Mouse (Mus musculus) lung, embryonic 15.5 days (tissue): ENCODE results near the gene Hdac4. TPM values are rescaled to one million over a fixed set of nuclear protein-coding genes. Genes with fewer than 3 reads are reported as not detected.

Source experiments
- ATAC-seq: fragments of 200-750 bp; cut with Nextera tagmentation; 2 replicates; pipeline ENCODE4 v1.8.0; 2017; ENCODE audit warnings: moderate number of reproducible peaks, borderline replicate concordance; ENCODE audit not compliant: low FRiP score, low TSS enrichment; ENCODE audit errors: extremely low read depth
- H3K27ac ChIP-seq: fragments of 300-500 bp; sonication (generic); 2 replicates; pipeline ENCODE4 v1.5.1; 2015; ENCODE audit warnings: moderate library complexity, mild to moderate bottlenecking, inconsistent platforms
- H3K27me3 ChIP-seq: fragments of 300-500 bp; sonication (generic); 2 replicates; pipeline ENCODE4 v1.6.1; 2015; ENCODE audit warnings: inconsistent platforms
- H3K36me3 ChIP-seq: fragments of 300-500 bp; sonication (generic); 2 replicates; pipeline ENCODE4 v1.6.1; 2015; ENCODE audit warnings: inconsistent platforms
- H3K4me1 ChIP-seq: fragments of 300-500 bp; sonication (generic); 2 replicates; pipeline ENCODE4 v1.6.1; 2015; ENCODE audit warnings: inconsistent platforms
- H3K4me2 ChIP-seq: fragments of 300-500 bp; sonication (generic); 2 replicates; pipeline ENCODE4 v1.6.1; 2015; ENCODE audit warnings: inconsistent platforms, mild to moderate bottlenecking, moderate library complexity
- H3K4me3 ChIP-seq: fragments of 300-500 bp; sonication (generic); 2 replicates; pipeline ENCODE4 v1.5.1; 2015; ENCODE audit warnings: mild to moderate bottlenecking, inconsistent platforms
- H3K9ac ChIP-seq: fragments of 300-500 bp; sonication (generic); 2 replicates; pipeline ENCODE4 v1.6.1; 2015; ENCODE audit warnings: inconsistent platforms
- H3K9me3 ChIP-seq: fragments of 300-500 bp; sonication (generic); 2 replicates; pipeline ENCODE4 v1.6.1; 2016; ENCODE audit warnings: inconsistent platforms
- WGBS: fragments of 180-500 bp; shearing (Covaris S2); methylation state at CpG from one replicate; pipeline ENCODE4 v1.1.7; 2015; 5-methylcytosine and 5-hydroxymethylcytosine counted together
- polyA plus RNA-seq: library from polyadenylated mRNA; unstranded; fragments of >200 nt; fragmentation: Nextera tagmentation; extraction: Ambion mirVana; gene quantifications from 2 replicates; pipeline ENCODE4 v1.2.1, GENCODE M21; 2015

Hdac4 gene
- polyA plus RNA-seq, 1 experiment from 2014 or later: 19.1 TPM

DNA sequence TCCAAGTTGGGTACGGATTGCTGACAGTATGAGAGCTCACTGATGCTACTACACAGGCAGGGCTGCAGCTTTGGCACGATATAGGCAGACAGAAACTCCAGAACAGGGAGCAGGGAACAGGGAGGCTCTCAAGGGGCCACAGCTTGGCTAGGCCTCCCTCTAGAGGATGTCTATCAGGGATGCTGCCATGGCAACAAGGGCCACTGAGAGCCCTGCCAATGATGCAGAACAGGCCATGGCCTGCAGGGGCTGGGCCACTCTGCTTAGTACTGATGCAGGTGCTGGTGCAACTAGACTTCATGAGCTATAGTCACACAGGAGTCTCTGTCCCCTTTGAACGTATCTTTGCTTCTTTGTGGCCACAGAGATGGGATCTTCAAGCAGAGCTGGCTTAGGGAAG is 217.1 kb downstream of the Hdac4 start:
- WGBS: 76% methylated on average over 3 of the region's 3 CpGs

DNA sequence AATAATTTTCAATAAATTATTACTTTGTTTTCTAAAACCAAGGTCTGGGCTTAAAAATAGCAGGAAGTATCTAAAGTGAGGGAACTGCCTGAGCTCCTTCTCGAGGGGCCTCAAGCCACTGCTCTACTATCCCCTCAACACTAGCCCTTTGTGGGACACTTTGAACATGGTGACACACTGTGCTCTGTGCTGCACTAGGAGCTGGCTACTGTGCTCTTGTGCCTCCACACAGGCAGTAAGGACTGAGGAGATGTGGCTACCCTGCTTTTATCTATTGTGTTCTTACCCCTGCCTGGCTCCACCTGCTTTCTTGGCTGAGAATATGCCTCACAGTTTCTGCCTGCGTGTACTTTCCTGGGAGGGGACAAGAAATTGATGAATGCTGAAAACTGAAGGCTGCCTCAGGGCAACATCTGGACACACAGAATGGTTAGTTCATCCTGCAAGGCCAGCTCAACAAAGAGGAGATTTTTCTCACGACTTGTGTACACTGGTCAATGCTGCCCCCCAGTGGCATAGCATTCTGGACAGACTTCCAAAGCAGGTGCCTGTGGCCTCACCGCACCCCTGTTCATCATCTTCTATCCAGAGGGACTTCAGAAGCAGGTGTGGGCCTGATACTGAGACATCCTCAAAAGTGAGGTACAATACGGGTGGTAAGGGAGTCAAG is 226.7 kb downstream of the Hdac4 start:
- 60% methylated on average over 5 of the region's 5 CpGs for WGBS
- ATAC-seq: no peak
- H3K36me3 ChIP-seq: peaks cover 31% of the 10 kb centered on the region
- H3K27ac ChIP-seq: no peak overlapping the region
- H3K4me1 ChIP-seq: no peaks in the 10 kb centered on the region
- H3K27me3 ChIP-seq: no peaks in the 10 kb centered on the region
- H3K4me3 ChIP-seq: no peak overlapping the region
- no peak overlapping the region for H3K4me2 ChIP-seq
- no peaks in the 10 kb centered on the region for H3K9me3 ChIP-seq
- H3K9ac ChIP-seq: no peak overlapping the region

More for the DNA sequence above, 217.1 kb downstream of the Hdac4 start:
- H3K9me3 ChIP-seq: no peaks in the 10 kb centered on the region
- no peak overlapping the region for H3K27ac ChIP-seq
- H3K4me2 ChIP-seq: no peak overlapping the region
- H3K9ac ChIP-seq: no peak overlapping the region
- ATAC-seq: no peak
- peaks cover 9% of the 10 kb centered on the region; the same call in 1 of the 2 replicates for H3K36me3 ChIP-seq
- H3K4me1 ChIP-seq: no peaks in the 10 kb centered on the region
- no peaks in the 10 kb centered on the region for H3K27me3 ChIP-seq
- no peak overlapping the region for H3K4me3 ChIP-seq

DNA sequence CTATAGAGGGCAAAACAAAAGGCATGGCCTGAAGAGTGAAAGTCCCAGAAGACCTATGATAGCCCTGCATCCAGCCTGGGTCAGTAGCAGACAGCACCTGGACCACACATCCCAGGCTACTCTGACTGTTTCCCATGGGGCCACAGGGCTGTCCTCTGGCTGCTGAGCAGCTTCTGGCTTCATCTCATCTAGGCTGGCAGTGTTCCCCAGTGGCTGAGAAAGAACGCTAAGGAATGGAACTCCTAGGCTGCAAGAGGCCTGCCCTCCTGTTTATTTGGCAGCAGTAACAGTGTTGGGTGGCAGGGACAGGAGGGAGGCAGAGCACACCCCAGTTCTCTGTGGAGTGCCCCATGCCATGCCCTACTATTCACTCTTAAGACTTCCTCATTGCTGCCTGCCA is 228.5 kb downstream of the Hdac4 start:
- Histone ChIP-seq H3K9me3 (no peaks in the 10 kb centered on the region), H3K9ac (no peak overlapping the region), H3K4me2 (no peak overlapping the region), H3K27ac (no peak overlapping the region), H3K27me3 (no peaks in the 10 kb centered on the region), H3K4me3 (no peak overlapping the region), H3K4me1 (no peaks in the 10 kb centered on the region), H3K36me3 (peaks cover 22% of the 10 kb centered on the region)
- WGBS: 61% methylated on average over 1 of the region's 1 CpGs
- no peak for ATAC-seq

DNA sequence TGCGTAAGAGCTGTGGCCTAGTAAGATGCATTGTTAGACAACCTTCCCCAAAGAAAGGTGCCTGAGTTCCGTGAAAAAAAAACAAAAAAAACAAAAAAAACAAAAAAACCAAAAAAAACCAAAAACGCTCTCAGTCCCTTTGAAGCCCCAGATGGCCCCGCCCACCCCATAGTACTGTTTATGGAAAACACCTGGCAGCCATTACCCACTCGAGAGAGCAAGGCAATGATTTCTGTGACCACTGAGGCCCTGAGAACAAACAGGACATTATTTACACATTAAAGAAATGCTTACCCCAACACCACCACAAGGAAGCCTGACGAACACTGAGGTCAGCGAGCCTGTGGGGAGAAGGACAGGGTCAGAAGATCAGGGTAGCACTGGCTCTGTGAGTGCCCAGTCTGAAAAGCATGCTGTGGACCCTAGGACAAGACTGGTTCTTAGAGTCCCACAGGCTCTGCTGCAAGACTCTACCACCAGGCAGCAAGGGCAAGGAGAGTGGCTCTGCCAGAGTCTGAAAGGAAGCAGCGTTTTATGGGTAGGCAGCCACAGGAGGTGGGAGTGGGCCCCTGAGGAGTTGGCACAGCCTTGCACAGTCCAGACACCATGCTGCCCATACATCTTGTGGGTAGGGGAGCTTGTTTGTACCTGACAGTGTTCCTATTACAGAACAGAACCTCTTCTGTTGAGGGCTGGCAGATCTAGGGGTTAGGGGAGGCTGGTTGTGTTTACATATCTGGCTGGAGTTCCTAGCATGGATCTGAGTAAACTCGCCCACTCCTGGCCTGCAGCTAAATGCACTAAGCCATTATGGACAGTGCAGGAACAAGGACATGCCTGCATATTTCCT is 230.8 kb downstream of the Hdac4 start:
- H3K9ac ChIP-seq: no peak overlapping the region
- no peaks in the 10 kb centered on the region for H3K27me3 ChIP-seq
- WGBS: 70% methylated on average over 9 of the region's 9 CpGs
- H3K9me3 ChIP-seq: no peaks in the 10 kb centered on the region
- H3K36me3 ChIP-seq: peaks cover 20% of the 10 kb centered on the region
- no peaks in the 10 kb centered on the region for H3K4me1 ChIP-seq
- no peak overlapping the region for H3K4me2 ChIP-seq
- ATAC-seq: no peak
- no peak overlapping the region for H3K4me3 ChIP-seq
- no peak overlapping the region for H3K27ac ChIP-seq

DNA sequence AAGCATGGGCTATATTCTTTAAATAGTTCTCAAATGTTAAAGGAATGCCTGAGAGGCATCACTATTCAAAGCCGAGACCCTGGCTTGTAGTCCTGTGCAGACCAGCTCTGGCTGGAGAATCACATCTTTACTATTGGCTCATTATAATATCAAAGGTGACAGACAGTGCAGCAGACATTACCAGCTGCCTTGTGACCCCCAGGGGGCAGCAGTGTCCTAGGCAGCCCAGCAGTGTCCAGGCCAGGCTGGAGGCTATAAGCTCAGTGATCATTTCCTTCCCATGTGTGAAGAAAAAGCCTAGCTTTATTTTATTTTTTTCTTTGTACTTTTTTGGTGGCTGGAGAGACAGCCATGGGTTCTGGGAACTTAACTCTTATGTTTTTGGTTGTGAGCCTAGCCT is 233.2 kb downstream of the Hdac4 start:
- Histone ChIP-seq H3K27me3 (no peaks in the 10 kb centered on the region), H3K4me3 (no peak overlapping the region), H3K4me1 (no peaks in the 10 kb centered on the region), H3K27ac (no peak overlapping the region), H3K9me3 (no peaks in the 10 kb centered on the region), H3K36me3 (peaks cover 17% of the 10 kb centered on the region), H3K4me2 (no peak overlapping the region), H3K9ac (no peak overlapping the region)
- peak; percentile 77; the same call in 1 of the 2 replicates for ATAC-seq
- 79% methylated on average over 1 of the region's 1 CpGs for WGBS

DNA sequence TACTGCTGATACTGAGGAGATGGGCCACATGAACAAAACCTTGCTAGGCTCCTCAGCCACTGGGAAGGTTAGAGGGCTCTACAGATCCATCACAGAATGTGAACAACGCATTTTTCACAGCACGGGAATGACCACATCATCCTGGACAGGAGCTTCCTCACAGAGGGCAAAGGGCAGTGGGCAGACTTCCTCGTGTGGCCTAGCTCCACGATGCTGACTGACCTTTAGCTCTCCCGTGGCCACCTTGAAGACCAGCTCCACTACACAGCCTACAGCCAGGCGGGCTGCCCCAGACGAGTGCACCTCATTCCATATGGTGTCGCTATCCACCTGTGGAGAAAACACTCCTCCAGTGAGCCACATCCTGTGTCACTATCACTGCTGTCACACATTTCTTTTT is 234.3 kb downstream of the Hdac4 start:
- Histone ChIP-seq H3K9me3 (no peaks in the 10 kb centered on the region), H3K27me3 (no peaks in the 10 kb centered on the region), H3K36me3 (peaks cover 8% of the 10 kb centered on the region; the same call in 1 of the 2 replicates), H3K9ac (no peak overlapping the region), H3K4me2 (no peak overlapping the region), H3K4me1 (no peaks in the 10 kb centered on the region), H3K27ac (no peak overlapping the region), H3K4me3 (no peak overlapping the region)
- no peak for ATAC-seq
- 71% methylated on average over 8 of the region's 8 CpGs for WGBS

DNA sequence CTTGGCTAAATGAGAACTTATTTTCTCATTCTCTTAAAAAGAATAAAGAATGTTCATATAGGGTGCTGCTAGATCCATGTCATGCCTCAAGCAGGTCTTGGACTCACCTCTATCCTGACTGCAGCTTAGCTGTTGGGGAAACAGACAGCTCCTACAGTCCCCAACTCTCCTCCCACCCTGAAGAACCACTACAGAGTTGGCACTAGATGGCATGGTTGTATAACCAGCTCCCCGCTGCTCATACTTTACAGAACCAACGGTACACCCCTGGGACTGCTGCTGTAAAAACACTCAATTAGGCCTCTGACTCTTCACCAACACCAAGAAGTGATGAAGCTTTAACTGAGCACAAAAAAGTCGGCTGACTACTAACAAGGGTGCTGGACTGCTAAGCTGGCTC is 235.6 kb downstream of the Hdac4 start:
- peaks cover 14% of the 10 kb centered on the region; the same call in 1 of the 2 replicates for H3K36me3 ChIP-seq
- WGBS: 73% methylated on average over 3 of the region's 3 CpGs

DNA sequence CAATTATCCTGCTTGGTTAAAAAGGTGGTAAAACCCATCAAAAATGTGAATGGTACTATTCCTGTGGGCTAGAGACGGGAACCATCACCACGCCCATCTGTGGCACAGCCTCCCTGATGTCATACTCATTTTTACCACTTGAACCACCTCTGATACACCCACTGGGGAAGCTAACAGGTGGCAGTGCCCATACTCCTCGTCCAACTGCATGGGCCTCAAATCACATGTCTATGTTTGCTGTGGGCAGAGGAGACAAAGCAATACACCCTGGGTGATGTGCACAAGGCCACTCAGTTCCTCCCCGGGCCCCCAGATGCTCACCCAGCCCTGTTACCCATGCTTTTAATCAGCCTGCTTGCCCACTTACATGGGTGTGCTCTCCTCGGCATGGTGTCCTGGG is 236.5 kb downstream of the Hdac4 start:
- Histone ChIP-seq H3K4me1 (no peaks in the 10 kb centered on the region), H3K9me3 (no peaks in the 10 kb centered on the region), H3K27me3 (no peaks in the 10 kb centered on the region), H3K27ac (no peak overlapping the region), H3K9ac (no peak overlapping the region), H3K36me3 (peaks cover 18% of the 10 kb centered on the region; the same call in 1 of the 2 replicates), H3K4me3 (no peak overlapping the region), H3K4me2 (no peak overlapping the region)
- ATAC-seq: no peak
- WGBS: 86% methylated on average over 5 of the region's 5 CpGs

More for the DNA sequence above, 235.6 kb downstream of the Hdac4 start:
- Histone ChIP-seq H3K9ac (no peak overlapping the region), H3K27me3 (no peaks in the 10 kb centered on the region), H3K27ac (no peak overlapping the region), H3K9me3 (no peaks in the 10 kb centered on the region), H3K4me1 (no peaks in the 10 kb centered on the region), H3K4me3 (no peak overlapping the region), H3K4me2 (no peak overlapping the region)
- ATAC-seq: no peak

DNA sequence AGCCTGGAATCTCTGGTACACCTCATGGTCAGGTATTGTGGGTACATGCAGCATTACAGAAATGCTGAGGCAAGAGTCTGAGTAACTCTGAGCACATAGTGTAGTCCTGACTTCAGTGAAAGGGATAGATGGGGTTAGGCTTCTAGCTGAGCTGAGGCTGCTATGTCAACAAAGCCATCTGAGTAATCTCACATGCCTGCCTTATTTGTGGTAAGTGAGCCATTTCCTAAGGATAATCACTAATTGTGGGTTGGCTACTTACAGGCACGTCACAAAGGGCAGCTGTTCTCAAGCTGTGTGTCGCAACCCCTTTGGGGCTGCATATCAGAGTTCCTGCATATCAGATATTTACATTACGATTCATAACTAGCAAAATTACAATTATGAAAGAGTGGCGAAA is 239.3 kb downstream of the Hdac4 start:
- Histone ChIP-seq H3K4me3 (no peak overlapping the region), H3K36me3 (peaks cover 31% of the 10 kb centered on the region; the same call in 1 of the 2 replicates), H3K4me1 (no peaks in the 10 kb centered on the region), H3K4me2 (no peak overlapping the region), H3K27me3 (no peaks in the 10 kb centered on the region), H3K9ac (no peak overlapping the region), H3K27ac (no peak overlapping the region), H3K9me3 (no peaks in the 10 kb centered on the region)
- ATAC-seq: no peak
- WGBS: 65% methylated on average over 4 of the region's 4 CpGs

DNA sequence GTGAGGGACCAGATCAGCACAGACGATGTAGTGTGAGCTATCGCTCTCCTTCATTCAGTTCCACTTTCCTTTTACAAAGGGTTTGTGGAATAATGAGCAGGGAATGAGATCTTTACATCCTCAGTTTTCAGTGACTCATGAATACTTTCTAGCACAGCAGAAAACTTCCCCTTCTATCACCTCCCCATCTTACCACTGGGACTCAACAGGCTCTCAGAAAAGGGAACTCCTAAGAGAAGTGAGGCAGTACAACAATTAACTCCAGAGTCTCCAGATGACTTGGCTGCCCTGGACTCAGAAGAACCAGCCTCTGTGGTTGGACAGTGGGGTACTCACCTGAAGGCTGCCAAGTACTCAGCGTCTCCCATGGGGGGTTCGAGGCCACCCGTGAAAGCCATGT is 240.5 kb downstream of the Hdac4 start:
- Histone ChIP-seq H3K27ac (no peak overlapping the region), H3K4me2 (no peak overlapping the region), H3K4me1 (no peaks in the 10 kb centered on the region), H3K9ac (no peak overlapping the region), H3K27me3 (no peaks in the 10 kb centered on the region), H3K36me3 (peaks cover 31% of the 10 kb centered on the region; the same call in 1 of the 2 replicates), H3K4me3 (no peak overlapping the region), H3K9me3 (no peaks in the 10 kb centered on the region)
- no peak for ATAC-seq
- 89% methylated on average over 5 of the region's 5 CpGs for WGBS

DNA sequence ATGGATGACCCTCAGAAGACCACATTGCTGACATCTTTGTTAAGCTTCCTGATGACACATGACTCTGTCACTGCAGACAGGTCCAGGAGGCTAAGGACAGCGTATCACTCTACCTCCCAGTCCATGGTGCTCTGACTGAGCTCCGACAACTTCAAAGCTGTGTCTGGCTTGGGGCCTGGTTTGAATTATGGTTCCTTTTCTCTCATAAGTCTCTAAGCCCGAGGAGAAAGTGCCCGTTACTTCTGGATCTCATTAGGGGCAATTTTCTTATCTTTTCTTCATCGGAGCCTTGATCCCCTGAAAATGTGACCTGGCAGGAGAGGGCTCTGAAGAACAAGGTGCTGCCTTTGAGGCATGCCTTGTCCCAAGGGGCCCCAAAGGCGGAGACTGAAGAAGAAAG is 242.6 kb downstream of the Hdac4 start:
- ATAC-seq: no peak
- WGBS: 64% methylated on average over 6 of the region's 6 CpGs
- H3K36me3 ChIP-seq: peaks cover 28% of the 10 kb centered on the region; the same call in 1 of the 2 replicates

DNA sequence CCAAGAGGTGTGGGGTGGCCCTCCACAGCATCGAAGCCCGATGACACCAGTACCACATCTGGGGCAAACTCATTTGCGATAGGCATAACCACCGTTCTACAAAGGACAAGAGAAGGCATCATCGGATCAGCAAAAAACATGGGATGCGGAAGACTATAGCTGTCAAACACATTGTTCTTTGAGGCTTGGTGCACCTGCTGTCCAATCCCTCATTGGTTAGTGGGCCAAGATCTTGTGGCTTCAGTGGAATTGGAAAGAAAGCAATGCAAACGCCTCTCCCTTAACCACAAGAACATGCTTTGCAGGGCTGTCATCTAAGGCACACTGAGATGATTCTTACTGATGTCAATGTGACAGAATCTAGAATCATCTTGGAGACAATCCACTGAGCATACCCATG is 248.1 kb downstream of the Hdac4 start:
- H3K9me3 ChIP-seq: no peaks in the 10 kb centered on the region
- H3K4me2 ChIP-seq: no peak overlapping the region
- WGBS: 93% methylated on average over 7 of the region's 7 CpGs
- no peak overlapping the region for H3K9ac ChIP-seq
- no peaks in the 10 kb centered on the region for H3K27me3 ChIP-seq
- H3K4me3 ChIP-seq: no peak overlapping the region
- H3K4me1 ChIP-seq: no peaks in the 10 kb centered on the region
- H3K36me3 ChIP-seq: peaks cover 14% of the 10 kb centered on the region; the same call in 1 of the 2 replicates
- H3K27ac ChIP-seq: no peak overlapping the region
- no peak for ATAC-seq

More for the DNA sequence above, 242.6 kb downstream of the Hdac4 start:
- no peaks in the 10 kb centered on the region for H3K4me1 ChIP-seq
- no peaks in the 10 kb centered on the region for H3K9me3 ChIP-seq
- no peak overlapping the region for H3K4me3 ChIP-seq
- no peak overlapping the region for H3K9ac ChIP-seq
- no peak overlapping the region for H3K27ac ChIP-seq
- no peaks in the 10 kb centered on the region for H3K27me3 ChIP-seq
- H3K4me2 ChIP-seq: no peak overlapping the region
